Mouse (Mus musculus) thymus, adult 18-20 months (tissue): Measurements from ENCODE around the gene Gtf2i.
"Not testable (repeated sequence)": the region's sequence is repeated elsewhere in the genome, so short reads cannot be mapped to it uniquely, and the experiment has no call there.

Experiments used
- DNase-seq, 2 experiments: peaks; one replicate each; pipeline ENCODE4 v3.0.0; 2022; ENCODE audit warnings: mixed read lengths in 2 of 2

The Gtf2i gene

DNA sequence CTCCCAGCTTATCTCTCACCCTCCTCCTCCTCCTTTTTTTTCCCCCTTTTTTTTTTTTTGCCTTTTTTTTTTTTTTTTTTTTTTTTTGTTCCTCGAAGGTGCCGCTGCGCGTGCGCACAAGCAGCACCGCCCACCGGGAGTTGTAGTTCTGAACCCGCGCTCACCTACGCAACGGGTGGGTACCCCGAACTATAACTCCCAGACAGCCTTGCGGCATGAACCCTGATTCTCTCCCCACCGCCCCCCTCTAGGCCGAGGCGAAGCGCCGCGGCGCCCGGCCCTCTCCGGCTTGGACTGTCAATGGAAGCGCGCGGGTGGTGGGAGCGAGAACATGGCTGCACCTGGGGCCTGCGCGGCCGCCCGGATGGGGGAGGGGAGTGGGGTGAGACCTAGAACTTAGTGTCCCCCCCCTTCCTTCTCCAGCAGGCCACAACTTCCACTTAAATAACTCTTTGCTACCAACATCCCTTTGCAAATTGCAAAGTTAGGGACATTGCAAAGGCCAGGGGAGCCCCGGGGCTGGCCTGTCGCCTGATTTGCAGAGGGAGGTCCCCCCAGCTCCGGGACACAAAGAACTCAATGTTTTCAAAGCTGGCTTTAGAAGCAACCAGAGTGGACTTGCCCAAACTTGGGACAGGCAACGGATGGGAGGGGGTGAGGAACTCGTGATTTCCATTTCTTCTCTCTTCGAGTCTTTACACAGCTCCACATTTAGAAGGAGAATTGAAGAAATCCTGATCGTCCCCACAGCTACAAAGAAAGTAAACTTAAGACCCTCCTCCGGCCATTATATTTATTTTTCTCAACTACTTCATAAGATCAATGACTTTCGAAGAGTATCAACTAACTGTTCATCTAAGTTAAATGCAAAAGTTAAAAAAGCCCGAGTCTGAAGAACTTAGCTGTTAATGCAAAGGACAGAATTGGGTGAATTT, at the start of gene Gtf2i:
Gene Gtf2i, minus strand, starts transcription at position 73 of the 935 bp plus-strand sequence.
- peak; percentile 91 to 94 for DNase-seq

DNA sequence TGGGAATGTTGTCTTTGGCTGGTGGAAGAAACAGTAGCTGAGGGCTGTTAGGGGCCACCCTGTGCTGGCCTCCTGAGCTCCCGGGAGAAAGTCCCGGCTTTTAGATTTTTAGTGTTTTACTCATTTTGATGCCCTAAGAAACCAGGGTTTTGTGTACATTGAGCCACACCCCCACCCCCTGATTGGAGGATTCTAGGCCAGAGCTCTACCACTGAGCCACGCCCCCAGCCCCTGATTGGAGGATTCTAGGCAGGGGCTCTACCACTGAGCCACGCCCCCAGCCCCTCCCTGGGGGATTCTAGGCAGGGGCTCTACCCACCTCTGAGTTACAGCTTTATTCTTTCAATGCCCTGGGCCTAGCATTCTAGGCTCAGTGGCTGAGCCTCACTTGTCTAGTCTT, 44.5 kb upstream of the Gtf2i start:
- no peak for DNase-seq

DNA sequence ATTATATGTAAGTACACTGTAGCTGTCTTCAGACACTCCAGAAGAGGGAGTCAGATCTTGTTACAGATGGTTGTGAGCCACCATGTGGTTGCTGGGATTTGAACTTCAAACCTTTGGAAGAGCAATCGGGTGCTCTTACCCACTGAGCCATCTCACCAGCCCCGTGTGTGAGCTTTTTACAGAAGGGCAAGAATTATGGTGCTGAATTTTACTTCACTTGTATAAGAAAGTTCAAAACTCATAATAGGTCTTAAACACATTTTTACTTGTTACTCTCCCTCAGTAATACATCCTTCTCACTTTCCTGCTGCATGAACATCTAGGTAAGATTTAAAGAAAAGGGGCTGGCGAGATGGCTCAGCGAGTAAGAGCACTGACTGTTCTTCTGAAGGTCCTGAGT, 40.8 kb upstream of the Gtf2i start:
- DNase-seq: not testable (repeated sequence)

DNA sequence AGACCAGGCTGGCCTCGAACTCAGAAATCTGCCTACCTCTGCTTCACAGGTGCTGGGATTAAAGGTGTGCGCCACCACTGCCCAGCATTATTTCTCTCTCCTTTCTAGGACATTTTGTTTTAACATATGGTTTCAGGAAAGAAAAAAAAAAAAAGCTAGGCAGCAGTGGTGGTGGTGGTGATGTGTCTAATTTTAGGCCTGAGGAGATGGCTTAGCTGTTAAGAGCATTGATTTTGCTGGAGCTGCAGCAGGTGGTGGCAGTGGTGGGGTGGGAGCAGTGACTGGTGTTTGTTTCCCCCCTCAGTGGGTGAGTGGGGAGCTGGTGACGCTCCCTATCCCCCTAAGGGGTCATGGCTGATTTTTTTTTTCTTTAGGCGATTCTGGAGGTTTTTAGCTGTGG, 38.6 kb upstream of the Gtf2i start:
- no peak for DNase-seq

DNA sequence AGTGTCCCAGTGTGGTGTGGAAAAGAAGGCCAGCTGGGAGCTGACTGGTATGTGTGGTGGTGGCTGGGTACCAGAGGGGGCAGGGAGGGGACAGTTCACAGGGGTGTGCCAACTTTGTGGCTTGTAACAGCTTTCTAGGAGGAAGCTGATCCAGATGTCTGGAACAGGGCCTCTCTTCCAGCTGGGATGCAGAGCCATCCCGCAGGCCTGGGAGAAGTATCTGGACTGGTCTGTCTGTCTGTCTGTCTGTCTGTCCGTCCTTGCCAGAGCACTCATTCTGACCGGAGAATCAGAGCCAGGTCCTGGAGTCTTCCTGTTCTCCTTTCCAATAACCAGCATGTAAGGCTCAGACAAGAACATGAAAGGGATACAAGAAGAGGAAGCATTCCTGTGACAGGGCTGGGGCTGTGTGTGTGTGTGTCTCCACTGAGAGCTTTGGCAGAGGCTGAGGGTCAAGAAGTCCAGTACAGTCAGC, 38.0 kb upstream of the Gtf2i start:
- no peak for DNase-seq

DNA sequence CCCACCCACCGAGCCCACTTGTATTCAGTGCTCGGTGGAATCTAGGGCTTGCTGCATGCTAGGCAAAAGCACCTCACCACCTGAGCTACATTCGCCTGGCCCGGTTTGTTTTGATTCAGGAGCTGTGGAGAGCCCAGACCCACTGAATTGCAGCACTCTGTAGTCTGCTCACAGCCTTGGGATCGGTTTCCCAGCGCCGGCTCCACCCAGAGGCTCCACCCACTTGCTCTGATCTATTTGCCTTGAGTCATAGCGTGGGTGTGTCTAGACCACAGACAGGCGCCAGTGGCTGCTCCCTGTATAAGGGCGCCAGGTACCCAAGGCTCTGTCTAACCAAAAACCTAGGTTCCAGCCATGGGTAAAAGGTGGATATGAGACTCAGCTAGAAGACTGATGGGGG, 36.1 kb upstream of the Gtf2i start:
- DNase-seq: peak; percentile 49 to 72

DNA sequence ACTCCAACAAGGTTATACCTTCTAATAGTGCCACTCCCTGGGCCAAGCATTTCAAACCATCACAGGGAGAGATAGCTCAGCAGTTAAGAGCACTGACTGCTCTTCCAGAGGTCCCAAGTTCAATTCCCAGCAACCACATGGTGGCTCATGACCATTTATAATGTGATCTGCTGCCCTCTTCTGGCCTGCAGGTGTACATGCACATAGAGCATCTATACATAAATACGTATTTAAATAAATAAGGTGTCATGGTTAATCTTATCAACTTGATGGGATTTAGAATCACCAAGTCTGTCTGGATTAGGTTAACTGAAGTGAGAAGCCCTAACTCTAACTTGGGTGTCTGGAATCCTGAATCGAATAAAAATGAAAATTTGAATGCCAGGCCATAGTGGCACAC, 32.5 kb upstream of the Gtf2i start:
- DNase-seq: no peak

DNA sequence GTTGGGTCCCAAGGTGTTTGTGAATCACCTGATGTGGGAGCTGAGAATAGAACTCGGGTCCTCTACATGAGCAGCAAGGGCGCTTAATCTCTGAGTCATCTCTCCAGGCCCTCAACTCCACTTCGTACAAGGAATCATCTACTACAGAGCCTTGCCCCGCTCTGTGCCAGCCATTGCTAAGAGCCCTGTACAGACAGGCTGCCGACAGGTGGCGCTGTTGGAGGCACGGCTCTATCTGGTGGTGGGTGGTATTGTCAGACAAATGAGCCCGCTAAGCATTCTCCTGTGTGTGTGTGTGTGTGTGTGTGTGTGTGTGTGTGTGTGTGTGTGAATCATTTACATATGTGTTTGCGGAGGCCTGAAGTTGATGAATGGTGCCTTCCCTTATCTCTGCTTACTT, 30.9 kb upstream of the Gtf2i start:
- no peak for DNase-seq

DNA sequence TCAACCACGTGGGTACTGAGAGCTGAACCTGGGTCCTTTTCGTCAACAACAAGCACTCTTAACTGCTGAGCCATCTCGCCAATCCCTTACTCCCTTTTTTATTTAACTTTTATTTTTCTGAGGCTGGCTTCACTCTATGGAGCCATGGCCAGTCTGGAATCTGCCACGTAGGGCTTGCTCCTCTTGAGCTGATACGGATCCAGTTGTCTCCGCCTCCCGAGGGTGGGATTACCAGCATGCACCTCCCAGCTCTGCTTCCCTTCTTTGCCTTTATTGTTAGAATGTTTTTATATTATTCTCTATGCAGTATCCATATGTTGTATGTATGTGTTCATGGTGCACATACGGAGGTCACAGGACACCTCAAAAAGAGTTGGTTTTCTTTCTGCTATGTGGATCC, 29.5 kb upstream of the Gtf2i start:
- DNase-seq: no peak

DNA sequence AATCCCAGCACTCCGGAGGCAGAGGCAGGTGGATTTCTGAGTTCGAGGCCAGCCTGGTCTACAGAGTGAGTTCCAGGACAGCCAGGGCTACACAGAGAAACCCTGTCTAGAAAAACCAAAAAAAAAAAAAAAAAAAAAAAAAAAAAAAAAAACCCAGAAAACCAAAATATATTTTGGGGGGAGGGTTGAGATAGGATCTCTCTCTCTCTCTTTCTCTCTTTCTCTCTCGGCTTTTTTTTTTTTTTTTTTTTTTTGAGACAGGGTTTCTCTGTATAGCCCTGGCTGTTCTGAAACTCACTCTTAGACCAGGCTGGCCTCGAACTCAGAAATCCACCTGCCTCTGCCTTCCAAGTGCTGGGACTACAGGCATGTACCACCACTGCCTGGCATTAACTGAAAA, 29.0 kb upstream of the Gtf2i start:
- not testable (repeated sequence) for DNase-seq

DNA sequence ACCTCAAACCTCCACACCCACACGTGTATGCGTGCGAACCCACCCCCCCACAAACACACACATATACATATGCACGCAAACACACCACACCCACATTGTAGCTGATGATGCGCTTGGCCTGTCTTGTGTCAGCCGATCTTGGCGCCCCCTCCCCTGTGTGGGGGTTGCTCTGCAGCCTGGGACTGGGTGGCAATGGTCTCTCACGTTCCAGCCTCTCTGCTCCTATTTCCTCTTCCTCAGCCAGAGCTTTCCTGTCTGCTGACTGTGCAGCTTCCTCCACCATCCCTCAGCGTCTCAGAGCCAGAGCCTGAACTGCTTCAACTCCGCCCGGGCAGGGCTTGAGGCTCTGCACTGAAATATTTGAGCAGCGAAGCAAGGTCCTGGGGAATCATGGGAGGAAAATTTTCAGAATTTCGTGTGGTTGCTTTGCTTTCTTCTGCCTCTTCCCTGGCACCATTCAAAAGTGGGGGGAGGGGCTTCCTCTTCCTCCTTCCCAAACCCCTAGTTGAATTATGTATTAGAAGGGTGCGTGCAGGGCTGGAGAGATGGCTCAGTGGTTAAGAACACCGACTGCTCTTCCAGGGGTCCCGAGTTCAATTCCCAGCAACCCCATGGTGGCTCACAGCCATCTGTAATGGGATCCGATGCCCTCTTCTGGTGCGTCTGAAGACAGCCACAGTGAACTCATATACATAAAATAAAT, 28.1 kb upstream of the Gtf2i start:
- peak in 1 of 2 experiments; percentile 31 for DNase-seq

DNA sequence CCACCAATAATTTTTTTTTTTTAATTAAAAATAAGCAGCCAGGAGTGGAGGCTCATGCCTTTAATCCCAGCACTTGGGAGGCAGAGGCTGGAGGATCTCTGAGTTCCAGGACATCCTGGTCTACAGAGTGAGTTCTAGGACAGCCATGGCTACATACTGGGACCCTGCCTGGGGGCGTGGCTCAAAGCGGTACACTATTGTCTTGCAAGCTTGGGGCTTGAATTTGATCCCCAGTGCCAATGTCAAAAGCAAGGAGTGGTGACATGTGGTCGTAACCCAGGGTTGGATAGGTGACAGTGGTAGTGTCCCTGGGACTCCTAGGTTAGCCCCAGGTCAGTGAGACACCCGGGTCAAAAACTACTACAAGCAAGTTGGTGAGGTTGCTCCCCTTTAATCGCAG, 27.2 kb upstream of the Gtf2i start:
- DNase-seq: no peak

DNA sequence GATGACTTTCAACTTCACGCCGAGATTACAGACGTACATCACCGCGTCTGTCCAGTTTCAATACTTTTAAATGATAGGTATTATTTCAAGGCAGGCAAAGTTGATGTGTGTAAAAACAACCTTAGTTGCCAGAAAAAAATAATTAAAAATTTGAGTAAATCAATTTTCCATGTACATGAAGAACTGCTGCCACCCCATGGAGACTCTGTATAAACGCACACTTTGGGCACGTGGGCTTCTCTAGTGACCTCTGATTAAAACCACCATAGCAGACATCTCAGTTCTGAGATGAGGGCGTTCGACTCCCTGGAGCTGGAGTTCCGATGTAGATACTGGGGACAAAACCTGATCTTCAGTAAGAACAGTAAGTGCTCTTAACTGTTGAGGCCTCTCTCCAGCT, 26.8 kb upstream of the Gtf2i start:
- DNase-seq: no peak

DNA sequence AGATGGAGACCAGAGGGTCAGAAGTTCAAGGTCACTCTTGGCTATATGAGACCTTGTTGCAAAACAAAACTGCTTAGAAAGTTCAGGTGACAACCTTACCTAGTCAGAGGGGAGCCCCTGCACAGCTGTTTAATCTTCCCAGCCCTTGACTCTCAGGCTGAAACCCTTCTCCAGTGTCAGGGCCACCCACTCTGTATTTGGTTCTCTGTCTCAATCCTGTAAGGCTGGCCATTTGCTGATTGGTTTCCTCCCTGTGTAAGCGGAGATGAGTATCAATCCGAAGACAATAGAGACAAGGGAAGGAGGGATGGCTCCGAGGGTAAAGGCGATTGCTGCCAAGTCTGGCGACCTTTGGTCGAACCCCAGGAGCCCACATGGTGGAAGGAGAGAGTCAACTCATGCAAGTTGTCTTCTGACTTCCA, 25.6 kb upstream of the Gtf2i start:
- no peak for DNase-seq

DNA sequence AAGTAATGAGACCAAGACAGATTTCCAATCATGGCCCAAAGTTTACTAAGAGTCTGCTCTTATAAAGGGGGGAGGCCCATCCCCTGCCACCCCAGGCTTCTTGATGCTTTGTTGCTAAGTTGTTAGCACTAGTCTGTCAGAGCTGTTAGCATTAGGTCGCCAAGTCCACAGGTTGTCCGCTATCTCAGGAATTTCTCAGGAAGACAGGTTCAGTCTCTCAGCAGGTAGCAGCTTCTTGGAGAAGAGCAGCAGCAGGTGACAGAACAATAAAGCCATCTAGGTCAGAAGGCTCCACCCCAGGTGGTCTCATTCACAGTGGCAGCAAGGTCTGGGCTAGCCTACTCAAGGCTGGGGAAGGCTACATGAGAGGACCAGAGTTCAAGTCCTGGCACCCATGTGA, 22.5 kb upstream of the Gtf2i start:
- DNase-seq: not testable (repeated sequence)

DNA sequence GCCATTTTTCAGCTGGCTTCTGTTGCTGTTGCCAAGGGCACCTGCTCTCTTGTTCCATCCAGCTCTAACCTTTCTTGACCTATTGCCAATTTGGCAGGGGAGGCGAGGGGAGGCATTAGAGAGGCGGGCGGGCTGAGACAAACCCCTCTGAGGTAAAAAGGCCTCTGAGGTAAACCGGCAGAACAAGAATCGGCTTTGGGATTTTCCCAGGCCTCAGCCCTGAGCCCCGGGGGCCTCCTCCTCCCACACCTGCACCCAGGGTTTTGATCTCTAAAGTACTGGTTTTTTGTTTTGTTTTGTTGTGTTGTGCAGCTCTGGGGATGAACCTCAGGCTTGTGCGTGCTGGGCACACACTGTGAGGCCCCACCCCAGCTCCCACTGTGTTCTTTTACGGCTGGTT, 18.2 kb upstream of the Gtf2i start:
- peak; percentile 38 to 62 for DNase-seq

DNA sequence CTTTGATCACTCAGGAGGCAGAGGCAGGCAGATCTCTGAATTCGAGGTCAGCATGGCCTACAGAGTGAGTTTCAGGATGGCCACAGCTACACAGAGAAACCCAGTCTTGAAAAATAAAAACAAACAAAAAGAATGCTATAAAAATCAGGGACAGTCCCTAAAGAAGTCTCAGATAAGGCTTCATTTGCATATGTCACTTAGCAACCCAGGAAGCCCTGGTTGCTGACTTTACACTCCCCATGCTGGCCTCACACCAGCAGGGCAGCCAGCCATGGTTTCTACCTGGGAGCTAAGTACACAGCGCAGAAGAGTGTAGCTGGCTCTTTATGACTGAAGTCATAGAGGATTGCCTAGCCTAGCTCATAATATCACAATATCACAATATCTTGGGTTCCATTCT, 15.5 kb upstream of the Gtf2i start:
- no peak for DNase-seq

DNA sequence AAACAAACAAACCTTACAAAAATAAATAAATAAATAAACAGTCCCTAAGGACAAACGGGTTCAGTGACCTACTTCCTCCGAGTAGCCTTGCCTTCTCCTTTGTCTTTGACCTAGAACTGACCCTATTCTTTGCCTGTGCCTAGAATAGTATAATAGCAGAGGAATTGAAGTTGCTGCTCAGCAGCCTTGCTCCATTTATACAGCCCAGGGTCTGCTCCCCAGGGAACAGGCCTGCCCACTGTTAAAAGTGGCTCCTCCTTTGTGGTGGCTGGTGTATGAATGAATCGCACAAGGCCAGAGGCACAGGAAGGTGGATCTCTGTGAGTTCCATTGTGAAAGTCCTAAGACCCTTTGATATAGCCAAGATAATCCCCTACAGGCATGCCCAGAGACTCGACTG, 14.8 kb upstream of the Gtf2i start:
- no peak for DNase-seq

DNA sequence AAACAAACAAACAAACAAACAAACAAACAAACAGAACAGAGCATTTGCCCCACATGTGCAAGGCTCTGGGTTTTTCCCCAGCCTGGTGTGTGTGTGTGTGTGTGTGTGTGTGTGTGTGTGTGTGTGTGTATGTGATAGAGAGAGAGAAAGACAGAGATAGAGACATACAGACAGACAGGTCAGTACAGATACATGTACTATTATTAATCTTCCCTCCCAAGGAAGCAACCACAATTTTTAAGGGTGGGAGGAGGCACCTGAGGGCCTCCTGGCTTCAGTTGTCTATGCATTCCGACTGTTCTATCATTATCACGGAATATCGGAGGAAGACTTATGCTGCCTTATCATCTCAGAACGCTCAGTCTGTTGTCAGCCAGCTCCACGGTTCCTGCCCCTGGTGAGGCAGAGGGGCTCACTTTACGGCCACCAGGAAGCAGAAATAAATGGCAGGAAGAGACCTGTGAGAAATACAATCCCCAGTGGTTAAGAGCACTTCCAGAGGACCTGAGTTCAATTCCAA, 14.0 kb upstream of the Gtf2i start:
- no peak for DNase-seq

DNA sequence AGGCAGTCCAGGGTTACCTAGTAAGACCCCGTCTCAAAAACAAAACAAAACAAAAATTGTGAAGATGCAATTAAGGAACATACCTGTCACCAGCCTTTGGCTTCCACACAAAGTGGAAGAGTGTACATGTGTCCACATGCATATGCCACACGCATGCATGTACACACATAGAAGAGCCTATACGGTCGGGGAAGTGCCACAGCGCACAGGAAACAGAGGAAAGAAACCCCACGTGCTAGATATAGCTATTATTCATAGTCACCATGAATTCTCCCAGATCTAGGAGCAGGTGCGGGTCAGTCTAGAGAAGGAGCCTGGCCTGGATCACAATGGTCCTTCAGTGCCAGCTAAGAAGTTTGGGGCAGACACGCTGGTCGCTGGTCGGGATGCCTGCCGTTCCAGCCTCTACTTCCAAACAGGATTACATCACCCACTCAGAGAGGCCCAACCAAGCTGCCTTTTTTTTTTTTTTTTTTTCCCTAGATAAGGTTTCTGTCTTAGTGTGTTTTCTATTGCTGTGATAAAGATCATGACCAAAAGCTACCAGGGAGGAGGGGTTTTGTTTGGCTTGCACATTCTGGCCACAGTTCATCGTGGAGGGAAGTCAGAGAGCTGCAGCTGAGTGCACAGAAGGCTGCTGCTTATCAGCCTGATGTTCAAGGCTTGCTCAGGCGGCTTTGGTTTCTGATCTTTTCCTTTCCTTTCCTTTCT, 11.5 kb upstream of the Gtf2i start:
- DNase-seq: no peak

DNA sequence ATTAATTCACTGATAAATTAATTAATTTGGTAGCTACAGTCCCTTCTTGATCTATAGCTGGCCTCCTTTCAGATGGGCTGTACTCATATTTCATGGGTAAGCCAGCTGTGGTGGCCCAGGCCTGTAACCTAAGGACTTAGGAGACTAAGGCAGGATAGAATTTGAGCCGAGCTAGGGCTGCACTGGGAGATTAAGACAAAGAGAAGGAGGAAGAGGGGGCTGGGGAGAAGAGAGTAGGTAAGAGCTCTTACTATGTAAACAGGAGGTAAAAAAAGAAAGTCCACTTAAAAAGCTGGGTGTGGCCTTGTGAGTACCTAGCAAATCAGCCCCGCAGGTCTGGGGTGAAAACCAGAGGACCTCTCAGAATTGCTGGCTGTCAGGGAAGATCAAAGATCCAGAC, 9.3 kb upstream of the Gtf2i start:
- no peak for DNase-seq

DNA sequence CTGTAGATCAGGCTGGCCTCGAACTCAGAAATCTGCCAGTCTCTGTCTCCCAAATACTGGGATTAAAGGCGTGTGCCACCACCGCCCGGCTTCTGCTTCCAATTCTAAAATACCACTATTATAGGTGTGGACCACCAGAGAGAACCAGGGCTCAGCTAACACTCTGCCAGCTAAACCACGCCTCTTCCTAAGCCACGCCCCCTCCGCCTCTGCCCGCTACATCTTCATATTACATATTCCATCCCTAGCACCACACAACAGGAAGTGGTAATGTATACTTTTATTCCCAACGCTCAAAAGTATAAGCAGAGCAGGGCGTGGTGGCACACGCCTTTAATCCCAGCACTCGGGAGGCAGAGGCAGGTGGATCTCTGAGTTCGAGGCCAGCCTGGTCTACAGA, 8.8 kb upstream of the Gtf2i start:
- DNase-seq: no peak

DNA sequence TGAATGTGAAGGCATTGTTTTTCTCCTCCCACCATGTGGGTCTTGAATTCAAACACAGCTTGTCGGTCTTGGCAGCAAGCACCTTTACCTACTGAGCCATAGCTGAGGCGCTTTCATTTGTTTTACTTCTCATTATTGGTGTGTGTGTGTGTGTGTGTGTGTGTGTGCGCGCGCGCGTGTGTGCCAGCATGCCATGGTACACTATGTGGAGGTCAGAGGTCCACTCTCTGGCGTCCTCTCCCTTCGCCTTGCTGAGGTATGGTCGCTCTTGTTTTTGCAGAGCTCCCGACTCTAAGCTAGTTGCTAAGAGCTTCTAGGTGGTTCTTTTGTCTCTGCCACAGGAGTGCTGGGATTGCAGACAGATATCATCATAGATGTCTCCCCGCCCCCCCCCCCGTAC, 7.8 kb upstream of the Gtf2i start:
- no peak for DNase-seq
